9 mouse cellular contexts compared by ENCODE assay signal in genomic region chr6:72510686-72511421, GRCm38 (mm10). TPM values are rescaled to one million over a fixed set of nuclear protein-coding genes. Genes with fewer than 3 reads are reported as not detected.
DNase-seq lines count a peak whose midpoint lies in the region; ATAC-seq and TF ChIP-seq lines count a peak whose summit lies in the region.
"Had no signal": no experiment of that assay in that cellular context is flagged by ENCODE, and none has a peak within 500 bp of the region (broad histone marks: within the 10 kb centered on the region; RNA-seq: fewer than 3 reads in every experiment).

No protein-coding gene starts in this region.

- peaks cover 34% of the 10 kb centered on the region for H3K4me1 ChIP-seq in heart, embryonic 12.5 days (replicated peaks)

- H3K9me3 ChIP-seq in heart, embryonic 12.5 days (replicated peaks), result no peaks in the 10 kb centered on the region
- H3K9me3 ChIP-seq: G1E had no signal

- H3K36me3 ChIP-seq in heart, embryonic 12.5 days, result no peaks in the 10 kb centered on the region
- H3K36me3 ChIP-seq: G1E had no signal

- intact Hi-C loops in gastrocnemius, adult 2 months (cut with DNase I), result loop anchor here (5.0 kb wide), 1 partner anchor 39 kb away; no protein-coding TSS in a partner anchor

- no peak overlapping the region for H3K4me2 ChIP-seq in heart, embryonic 12.5 days

- WGBS in heart, embryonic 12.5 days, result 59% methylated on average over 6 of the region's 6 CpGs

- H3K4me3 ChIP-seq in gastrocnemius, adult 2 months, result no peak overlapping the region
- H3K4me3 ChIP-seq in heart, embryonic 12.5 days, result no peak overlapping the region

- peak; percentile 18; the same call in 1 of the 2 replicates for TF ChIP-seq CTCF in gastrocnemius, adult 2 months (IDR thresholded peaks at IDR 0.05)

- no peaks in the 10 kb centered on the region for H3K27me3 ChIP-seq in heart, embryonic 12.5 days (replicated peaks)

- H3K27ac ChIP-seq in gastrocnemius, adult 2 months, result peak overlapping the region; percentile 94
- peak overlapping the region; percentile 59 for H3K27ac ChIP-seq in heart, embryonic 12.5 days (ENCODE audit: poor library complexity, severe bottlenecking)

- no peak for DNase-seq in gastrocnemius, adult 2 months
- no peak for DNase-seq in gastrocnemius, adult 18-20 months (ENCODE audit: low spot score)
- DNase-seq in CD4-positive, CD25-positive, alpha-beta regulatory T cell, adult 2 months (ENCODE audit: low read depth, low spot score), result peak; percentile 40
- DNase-seq in kidney, postnatal 4 days, result peak; percentile 41 to 68
- DNase-seq in spleen, postnatal 10 days (ENCODE audit: low spot score in 2 of 2), result no peak
- no peak for DNase-seq in cerebellum, postnatal 36 days
- DNase-seq in gastrocnemius, adult 8-10 months (ENCODE audit: low spot score in 2 of 2), result no peak

- no peak overlapping the region for H3K9ac ChIP-seq in heart, embryonic 12.5 days

- ATAC-seq in heart, embryonic 12.5 days (ENCODE audit: insufficient number of reproducible peaks, low FRiP score), result no peak

RNA-seq across cellular contexts. Expression of gene Sh2d6, which starts 10.7 kb away (rescaled TPM):
- under 1 TPM; 0.59 to 0.99 TPM for total RNA-seq in gastrocnemius, adult 2 months (2021)
- 1 to 10 TPM in 1 of 2 experiments, under 1 TPM in 1; 0.93 to 1.3 TPM for total RNA-seq in gastrocnemius, adult 18-20 months (2021)
- polyA plus RNA-seq in heart, embryonic 12.5 days (2016; fragmentation: Nextera tagmentation; extraction: Ambion mirVana), result not detected in 2 replicates
- under 1 TPM; 0.29 to 0.61 (median 0.40) TPM for total RNA-seq in gastrocnemius, adult 8-10 months (2022)
- polyA plus RNA-seq: G1E had no signal

RNA-seq across cellular contexts. Expression of gene Capg, which starts 33.3 kb away (rescaled TPM):
- 1 to 10 TPM; 6.8 to 9.7 TPM for total RNA-seq in gastrocnemius, adult 2 months (2021)
- total RNA-seq in gastrocnemius, adult 18-20 months (2021), result 10 to 100 TPM in 1 of 2 experiments, 1 to 10 TPM in 1; 9.2 to 14.3 TPM
- 22.5 and 24.7 TPM in 2 replicates for polyA plus RNA-seq in heart, embryonic 12.5 days (2016; fragmentation: Nextera tagmentation; extraction: Ambion mirVana)
- 10 to 100 TPM in 1 of 4 experiments, 1 to 10 TPM in 3; 8.5 to 12.4 (median 9.0) TPM for total RNA-seq in gastrocnemius, adult 8-10 months (2022)

Comparison
In these comparisons a context has a peak if more than half of its experiments do, and no peak if none do; other contexts are left out.
1. DNase-seq: peak in CD4-positive, CD25-positive, alpha-beta regulatory T cell, adult 2 months (single experiment) and kidney, postnatal 4 days (2 of 2); none in gastrocnemius, adult 2 months (single experiment), gastrocnemius, adult 18-20 months (single experiment), spleen, postnatal 10 days (0 of 2), cerebellum, postnatal 36 days (0 of 2) and gastrocnemius, adult 8-10 months (0 of 2).